Mouse (Mus musculus): ENCODE results near the gene Mindy4.

- TF ChIP-seq POLR2A (IDR thresholded peaks at IDR 0.05; ENCODE audit: borderline replicate concordance, insufficient read depth, low read length) (no peak), CTCF (IDR thresholded peaks at IDR 0.05; ENCODE audit: borderline replicate concordance, insufficient read depth, low read depth, low read length) (no peak)
These were observed 153.0 kb downstream of the Mindy4 start for GRCm38 (mm10) chr6:55356017-55356703.
